Mouse (Mus musculus) heart, adult 2 months (tissue): ENCODE data around the gene Kdm1b.

Experiments used
- CTCF ChIP-seq: fragments of 200-600 bp; IDR thresholded peaks from 2 replicates; pipeline ENCODE4 v1.8.1; 2022; ENCODE audit warnings: antibody characterized with exemption, mild to moderate bottlenecking, moderate library complexity
- EP300 ChIP-seq: fragments of 200-500 bp; IDR thresholded peaks from 2 replicates; pipeline ENCODE4 v1.6.1; 2011; ENCODE audit warnings: low read depth, low read length, control low read depth; ENCODE audit not compliant: insufficient read depth

DNA sequence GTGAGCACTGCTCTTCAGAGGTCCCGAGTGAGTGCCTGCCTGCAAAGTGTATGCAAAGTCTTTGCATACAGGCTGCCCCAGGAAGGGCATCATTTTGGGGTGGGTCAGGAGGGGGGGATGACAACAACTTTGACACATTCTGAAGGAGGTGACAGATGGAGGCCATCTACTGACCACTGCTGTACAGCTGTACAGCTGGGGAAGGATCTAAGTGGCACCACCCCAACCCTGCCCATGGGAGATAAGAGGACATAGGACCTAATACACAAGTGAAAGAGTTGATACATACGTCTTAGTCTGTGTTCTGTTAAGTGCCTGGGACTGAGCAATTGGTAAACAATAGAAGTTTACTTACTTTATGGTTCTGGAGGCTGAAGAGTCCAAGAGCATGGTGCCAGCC, 65.9 kb downstream of the Kdm1b start:
- TF ChIP-seq CTCF: no peak
- TF ChIP-seq EP300: no peak
